Mouse (Mus musculus) neural tube, embryonic 14.5 days (tissue): ENCODE results near the gene Zfp362. TPM values are rescaled to one million over a fixed set of nuclear protein-coding genes. Genes with fewer than 3 reads are reported as not detected.

ENCODE experiments used
- ATAC-seq: fragments of 200-750 bp; cut with Nextera tagmentation; 2 replicates; pipeline ENCODE4 v1.8.0; 2017; ENCODE audit warnings: low read depth, mild to moderate bottlenecking, moderate TSS enrichment, moderate library complexity
- H3K27ac ChIP-seq: fragments of 300-500 bp; sonication (generic); 2 replicates; pipeline ENCODE4 v1.5.1; 2014; ENCODE audit warnings: low read depth, mild to moderate bottlenecking, control low read depth, low read length, moderate library complexity, mixed read lengths
- H3K27me3 ChIP-seq: fragments of 300-500 bp; sonication (generic); 2 replicates; pipeline ENCODE4 v1.6.1; 2014; ENCODE audit warnings: low read length; ENCODE audit not compliant: control insufficient read depth, insufficient read depth
- H3K36me3 ChIP-seq: fragments of 300-500 bp; sonication (generic); 2 replicates; pipeline ENCODE4 v1.6.1; 2014; ENCODE audit warnings: low read length, mixed read lengths; ENCODE audit not compliant: control insufficient read depth, insufficient read depth
- H3K4me1 ChIP-seq: fragments of 300-500 bp; sonication (generic); 2 replicates; pipeline ENCODE4 v1.6.1; 2014; ENCODE audit warnings: low read length; ENCODE audit not compliant: control insufficient read depth, insufficient read depth
- H3K4me2 ChIP-seq: fragments of 300-500 bp; sonication (generic); 2 replicates; pipeline ENCODE4 v1.6.1; 2014; ENCODE audit warnings: mild to moderate bottlenecking, low read depth, low read length, control low read depth
- H3K4me3 ChIP-seq: fragments of 300-500 bp; sonication (generic); 2 replicates; pipeline ENCODE4 v1.5.1; 2014; ENCODE audit warnings: low read depth, low read length, control low read depth, mixed read lengths
- H3K9ac ChIP-seq: fragments of 300-500 bp; sonication (generic); replicated peaks from 2 replicates; pipeline ENCODE4 v1.6.1; 2014; ENCODE audit warnings: low read depth, mild to moderate bottlenecking, control low read depth, low read length, mixed read lengths
- H3K9me3 ChIP-seq: fragments of 300-500 bp; sonication (generic); 2 replicates; pipeline ENCODE4 v1.6.1; 2016; ENCODE audit warnings: low read length; ENCODE audit not compliant: control insufficient read depth
- WGBS: fragments of 180-500 bp; shearing (Covaris S2); extraction: QIAGEN DNeasy Blood & Tissue Kit; methylation state at CpG from one replicate; pipeline ENCODE4 v1.1.7; 2014; 5-methylcytosine and 5-hydroxymethylcytosine counted together
- polyA plus RNA-seq: library from polyadenylated mRNA; unstranded; fragments of >200 nt; fragmentation: Nextera tagmentation; extraction: Ambion mirVana; gene quantifications from 2 replicates; pipeline ENCODE4 v1.2.1, GENCODE M21; 2014

Zfp362 gene
- polyA plus RNA-seq, 1 experiment from 2014 or later, result 26.2 TPM

GRCm38 (mm10) chr4:128773820-128774219 is 32.0 kb downstream of the Zfp362 start:
- Histone ChIP-seq H3K27me3 (no peaks in the 10 kb centered on the region), H3K4me1 (no peaks in the 10 kb centered on the region), H3K9ac (no peak overlapping the region), H3K4me2 (no peak overlapping the region), H3K4me3 (no peak overlapping the region), H3K9me3 (no peaks in the 10 kb centered on the region), H3K27ac (no peak overlapping the region), H3K36me3 (peaks cover 51% of the 10 kb centered on the region)
- ATAC-seq, result no peak
- 88% methylated on average over 11 of the region's 11 CpGs for WGBS

GRCm38 (mm10) chr4:128770698-128771097 is 35.1 kb downstream of the Zfp362 start:
- H3K9ac ChIP-seq, result no peak overlapping the region
- H3K4me1 ChIP-seq, result no peaks in the 10 kb centered on the region
- H3K27me3 ChIP-seq, result no peaks in the 10 kb centered on the region
- H3K9me3 ChIP-seq, result no peaks in the 10 kb centered on the region
- H3K4me2 ChIP-seq, result no peak overlapping the region
- ATAC-seq, result no peak
- H3K27ac ChIP-seq, result no peak overlapping the region
- H3K36me3 ChIP-seq, result peaks cover 25% of the 10 kb centered on the region
- no peak overlapping the region for H3K4me3 ChIP-seq
- 81% methylated on average over 5 of the region's 5 CpGs for WGBS

DNA sequence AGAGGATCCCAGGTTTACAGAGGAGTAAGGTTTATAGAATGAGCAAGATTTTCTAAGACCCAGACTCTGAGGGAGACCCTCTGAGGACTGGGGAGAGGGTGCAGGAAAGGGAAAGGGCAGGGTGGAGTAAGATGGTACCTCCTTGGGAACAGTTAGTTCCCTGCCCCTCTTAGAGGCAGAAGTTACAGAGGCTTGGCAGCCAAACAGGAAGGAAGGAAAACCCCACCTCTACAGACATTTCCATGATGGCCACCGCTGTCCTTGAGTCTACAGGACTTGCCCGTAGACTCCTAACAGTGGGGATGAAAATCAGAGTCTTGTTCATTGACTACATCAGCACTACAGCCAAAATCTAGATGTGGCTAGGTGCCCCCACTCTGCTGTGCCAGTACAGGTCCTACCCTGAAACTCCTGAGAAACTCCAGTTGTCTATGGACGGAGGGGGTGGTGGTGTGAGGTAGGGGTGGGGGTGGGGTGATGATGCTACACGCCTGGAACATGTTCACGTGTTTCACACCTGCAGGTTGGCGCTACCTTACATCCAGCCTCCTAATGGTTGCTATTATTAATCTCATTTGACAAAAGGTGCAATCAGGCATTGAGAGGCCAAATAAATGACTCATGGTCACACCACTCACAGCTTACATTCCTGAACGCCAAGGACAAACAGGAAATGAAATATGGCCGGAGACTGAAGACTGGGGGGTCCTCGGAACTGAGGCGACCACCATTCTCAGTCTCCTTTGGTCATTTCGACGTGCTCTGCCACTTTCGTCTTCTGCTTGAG is 36.1 kb downstream of the Zfp362 start:
- ATAC-seq, result no peak
- Histone ChIP-seq H3K36me3 (peaks cover 20% of the 10 kb centered on the region), H3K4me1 (no peaks in the 10 kb centered on the region), H3K9ac (no peak overlapping the region), H3K9me3 (no peaks in the 10 kb centered on the region), H3K4me2 (no peak overlapping the region), H3K4me3 (no peak overlapping the region), H3K27me3 (no peaks in the 10 kb centered on the region), H3K27ac (no peak overlapping the region)
- WGBS, result 77% methylated on average over 13 of the region's 13 CpGs

DNA sequence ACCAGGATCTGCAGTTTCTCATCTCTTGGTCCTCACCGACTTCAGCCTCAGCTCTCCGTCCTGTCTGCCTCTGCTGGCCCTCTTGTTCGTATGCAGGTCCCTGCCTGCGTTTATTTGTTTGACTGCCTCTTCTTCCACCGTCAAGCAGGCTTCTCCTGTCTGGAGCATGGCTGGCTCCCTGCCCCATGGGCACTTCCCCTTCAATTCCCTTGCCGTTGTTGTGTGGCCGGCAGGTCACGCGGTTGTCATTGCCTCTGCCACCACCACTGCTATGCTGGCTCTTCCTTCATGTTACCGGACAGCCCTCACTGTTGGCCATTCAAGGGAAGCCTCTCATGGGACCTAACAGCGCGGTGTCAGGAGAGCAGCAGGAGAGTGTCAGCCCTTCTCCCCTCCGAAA is 37.7 kb downstream of the Zfp362 start:
- Histone ChIP-seq H3K4me2 (no peak overlapping the region), H3K27me3 (no peaks in the 10 kb centered on the region), H3K4me3 (no peak overlapping the region), H3K4me1 (no peaks in the 10 kb centered on the region), H3K36me3 (peaks cover 5% of the 10 kb centered on the region; the same call in 1 of the 2 replicates), H3K9ac (no peak overlapping the region), H3K9me3 (no peaks in the 10 kb centered on the region), H3K27ac (no peak overlapping the region)
- no peak for ATAC-seq
- 81% methylated on average over 13 of the region's 13 CpGs for WGBS

- no peaks in the 10 kb centered on the region for H3K4me1 ChIP-seq
- no peaks in the 10 kb centered on the region for H3K9me3 ChIP-seq
- WGBS, result 94% methylated on average over 20 of the region's 20 CpGs
- H3K27ac ChIP-seq, result no peak overlapping the region
- H3K4me3 ChIP-seq, result no peak overlapping the region
- H3K27me3 ChIP-seq, result no peaks in the 10 kb centered on the region
- no peak overlapping the region for H3K4me2 ChIP-seq
- H3K36me3 ChIP-seq, result no peaks in the 10 kb centered on the region
- H3K9ac ChIP-seq, result no peak overlapping the region
- no peak for ATAC-seq
Measured at GRCm38 (mm10) chr4:128766929-128767328, 38.9 kb downstream of the Zfp362 start.

GRCm38 (mm10) chr4:128760029-128760428 is 45.8 kb downstream of the Zfp362 start:
- ATAC-seq, result no peak
- Histone ChIP-seq H3K4me3 (no peak overlapping the region), H3K9me3 (no peaks in the 10 kb centered on the region), H3K36me3 (no peaks in the 10 kb centered on the region), H3K9ac (no peak overlapping the region), H3K27ac (no peak overlapping the region), H3K4me1 (no peaks in the 10 kb centered on the region), H3K27me3 (no peaks in the 10 kb centered on the region), H3K4me2 (no peak overlapping the region)
- 97% methylated on average over 6 of the region's 6 CpGs for WGBS

DNA sequence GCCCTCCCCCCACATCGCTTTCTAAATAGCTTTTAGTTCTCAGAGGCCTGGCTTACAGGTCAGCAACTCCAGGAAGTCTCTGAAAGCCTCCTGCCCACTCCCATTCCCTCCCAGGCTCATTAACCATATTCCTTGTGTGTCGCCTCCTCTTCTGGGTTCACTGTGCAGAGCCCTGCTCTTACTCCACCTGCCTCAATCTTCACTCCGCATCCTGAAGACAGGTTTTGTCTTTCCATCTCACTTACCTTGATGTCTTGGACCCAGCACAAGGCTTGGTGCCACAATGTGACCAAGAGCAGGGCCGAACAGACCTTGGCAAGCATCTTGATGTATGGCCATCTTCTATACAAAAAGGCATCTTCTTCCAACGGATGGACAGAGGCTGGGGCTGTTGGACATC is 46.6 kb downstream of the Zfp362 start:
- H3K4me3 ChIP-seq, result no peak overlapping the region
- no peaks in the 10 kb centered on the region for H3K27me3 ChIP-seq
- H3K36me3 ChIP-seq, result peaks cover 2% of the 10 kb centered on the region; the same call in 1 of the 2 replicates
- H3K9me3 ChIP-seq, result no peaks in the 10 kb centered on the region
- no peak overlapping the region for H3K4me2 ChIP-seq
- 82% methylated on average over 5 of the region's 5 CpGs for WGBS
- no peak overlapping the region for H3K9ac ChIP-seq
- no peak overlapping the region for H3K27ac ChIP-seq
- no peak for ATAC-seq
- H3K4me1 ChIP-seq, result no peaks in the 10 kb centered on the region

DNA sequence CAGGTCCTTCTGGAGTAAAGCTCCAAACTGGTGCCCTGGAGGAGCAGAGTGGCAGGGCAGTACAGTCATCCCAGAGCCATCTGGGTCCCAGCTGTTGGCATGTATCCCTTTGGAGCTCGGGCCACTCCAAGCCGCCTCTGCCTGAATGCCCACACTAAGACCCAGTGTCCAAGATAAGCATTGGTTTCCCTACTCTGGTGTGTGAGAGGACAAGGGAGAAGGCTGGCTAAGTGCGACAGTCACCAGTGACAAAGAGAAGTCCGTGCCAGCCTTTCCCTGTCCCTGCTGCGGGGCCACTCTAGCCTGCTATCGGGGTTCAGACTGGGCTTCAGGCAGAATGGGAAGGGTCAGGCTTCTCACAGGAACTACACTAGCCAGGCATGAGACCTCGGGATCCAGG is 49.9 kb downstream of the Zfp362 start:
- no peak overlapping the region for H3K9ac ChIP-seq
- no peaks in the 10 kb centered on the region for H3K27me3 ChIP-seq
- ATAC-seq, result peak; percentile 21; the same call in 1 of the 2 replicates
- H3K36me3 ChIP-seq, result peaks cover 28% of the 10 kb centered on the region
- H3K4me1 ChIP-seq, result no peaks in the 10 kb centered on the region
- H3K4me2 ChIP-seq, result no peak overlapping the region
- WGBS, result 78% methylated on average over 7 of the region's 7 CpGs
- H3K4me3 ChIP-seq, result no peak overlapping the region
- H3K9me3 ChIP-seq, result no peaks in the 10 kb centered on the region
- no peak overlapping the region for H3K27ac ChIP-seq

GRCm38 (mm10) chr4:128755064-128755463 is 50.8 kb downstream of the Zfp362 start, which contains the start of gene A3galt2:
Gene A3galt2, plus strand, starts transcription at chr4:128755364.
- H3K27me3 ChIP-seq, result no peaks in the 10 kb centered on the region
- WGBS, result 87% methylated on average over 3 of the region's 3 CpGs
- no peak for ATAC-seq
- peaks cover 36% of the 10 kb centered on the region for H3K36me3 ChIP-seq
- no peak within 1 kb of the TSS for H3K4me3 ChIP-seq
- no peaks in the 10 kb centered on the region for H3K9me3 ChIP-seq
- H3K27ac ChIP-seq, result 0 out of 2 replicates have a peak within 1 kb of the TSS, but pooled peaks have one; percentile 34
- H3K9ac ChIP-seq, result no peak within 1 kb of the TSS
- no peak within 1 kb of the TSS for H3K4me2 ChIP-seq
- no peaks in the 10 kb centered on the region for H3K4me1 ChIP-seq
